Mouse (Mus musculus) testis, postnatal 10 days (tissue): ENCODE measurements around the gene Gtf2a1l.

Experiments
- DNase-seq: peaks from one replicate; pipeline ENCODE4 v3.0.0; 2021; ENCODE audit warnings: low spot score

The Gtf2a1l gene

GRCm38 (mm10) chr17:88653375-88653769 is 15.1 kb upstream of the Gtf2a1l start:
- no peak for DNase-seq

- DNase-seq, result no peak
These were observed 9.9 kb upstream of the Gtf2a1l start for GRCm38 (mm10) chr17:88658510-88658909.

GRCm38 (mm10) chr17:88666076-88666475 is 2.4 kb upstream of the Gtf2a1l start:
- DNase-seq, result peak; percentile 50

GRCm38 (mm10) chr17:88669921-88670320 is 1.5 kb downstream of the Gtf2a1l start:
- DNase-seq, result no peak

GRCm38 (mm10) chr17:88670800-88671199 is 2.3 kb downstream of the Gtf2a1l start:
- no peak for DNase-seq

GRCm38 (mm10) chr17:88675310-88676309 is 7.2 kb downstream of the Gtf2a1l start:
- DNase-seq, result no peak

GRCm38 (mm10) chr17:88688226-88688625 is 19.8 kb downstream of the Gtf2a1l start:
- DNase-seq, result no peak

GRCm38 (mm10) chr17:88696656-88697333 is 28.3 kb downstream of the Gtf2a1l start:
- DNase-seq, result no peak

- no peak for DNase-seq
These were observed 32.4 kb downstream of the Gtf2a1l start for GRCm38 (mm10) chr17:88700901-88701300.

GRCm38 (mm10) chr17:88702345-88702744 is 33.9 kb downstream of the Gtf2a1l start:
- no peak for DNase-seq

- DNase-seq, result no peak
These were observed 34.7 kb downstream of the Gtf2a1l start for GRCm38 (mm10) chr17:88703112-88703511.

GRCm38 (mm10) chr17:88706231-88706649 is 37.8 kb downstream of the Gtf2a1l start:
- no peak for DNase-seq

- DNase-seq, result no peak
These were observed 81.2 kb downstream of the Gtf2a1l start for GRCm38 (mm10) chr17:88749646-88750045.

- DNase-seq, result peak; percentile 55
These were observed 84.5 kb downstream of the Gtf2a1l start for GRCm38 (mm10) chr17:88752827-88753471.

GRCm38 (mm10) chr17:88753472-88753857 is 85.0 kb downstream of the Gtf2a1l start:
- DNase-seq, result no peak

- no peak for DNase-seq
These were observed 87.3 kb downstream of the Gtf2a1l start for GRCm38 (mm10) chr17:88755776-88756175.

- no peak for DNase-seq
These were observed 89.6 kb downstream of the Gtf2a1l start for GRCm38 (mm10) chr17:88758003-88758437.

GRCm38 (mm10) chr17:88763396-88764135 is 95.1 kb downstream of the Gtf2a1l start:
- DNase-seq, result no peak

GRCm38 (mm10) chr17:88764136-88764485 is 95.7 kb downstream of the Gtf2a1l start:
- no peak for DNase-seq
